Mouse (Mus musculus) retina, adult 2 months (tissue): Measurements from ENCODE around the gene Sp2.

Source experiments
- DNase-seq: peaks from one replicate; pipeline ENCODE4 v3.0.0-alpha.2; 2012; ENCODE audit warnings: low read depth, low spot score

The Sp2 gene

DNA sequence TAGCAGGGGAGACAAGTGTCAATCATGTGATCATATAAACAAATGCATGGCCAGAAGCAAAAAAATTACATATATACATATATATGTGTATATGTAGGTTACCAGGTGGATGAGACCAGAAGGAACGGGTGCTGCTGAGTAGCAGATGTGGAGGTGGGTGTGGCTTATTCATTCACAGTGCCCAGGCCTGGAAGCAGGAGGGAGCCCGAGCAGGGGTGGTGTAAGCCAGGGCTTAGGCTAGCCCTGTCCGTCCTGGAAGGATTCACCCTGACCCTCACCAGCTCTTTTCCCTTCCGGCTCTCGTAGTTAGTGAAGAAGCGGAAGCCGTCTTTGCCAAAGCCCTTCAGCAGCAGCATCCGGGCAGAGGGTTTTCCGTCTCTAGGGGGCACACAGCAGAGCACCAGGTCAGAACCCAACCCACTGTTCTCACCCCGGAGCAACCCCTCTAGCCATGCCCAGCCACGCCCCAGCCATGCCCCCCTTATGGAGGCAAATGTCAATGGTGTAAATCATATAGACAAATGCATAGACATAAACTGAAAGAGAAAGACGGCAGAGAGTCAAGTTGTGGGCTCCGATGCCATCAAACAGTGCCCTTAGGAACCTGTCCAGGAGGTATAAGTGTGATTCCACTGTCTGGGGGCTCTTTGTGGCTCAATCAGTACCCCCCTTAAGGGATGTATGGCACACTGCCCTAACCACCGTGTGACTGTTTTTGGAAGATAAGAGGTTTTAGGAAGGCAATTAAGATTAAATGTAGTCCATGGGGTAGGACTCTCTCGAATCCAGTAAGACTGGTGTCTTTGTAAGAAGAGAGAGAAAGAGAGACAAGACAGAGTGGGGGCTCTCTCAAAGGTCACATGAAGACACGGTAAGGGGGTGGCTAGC lies 41.9 kb downstream of the Sp2 start:
- no peak for DNase-seq

DNA sequence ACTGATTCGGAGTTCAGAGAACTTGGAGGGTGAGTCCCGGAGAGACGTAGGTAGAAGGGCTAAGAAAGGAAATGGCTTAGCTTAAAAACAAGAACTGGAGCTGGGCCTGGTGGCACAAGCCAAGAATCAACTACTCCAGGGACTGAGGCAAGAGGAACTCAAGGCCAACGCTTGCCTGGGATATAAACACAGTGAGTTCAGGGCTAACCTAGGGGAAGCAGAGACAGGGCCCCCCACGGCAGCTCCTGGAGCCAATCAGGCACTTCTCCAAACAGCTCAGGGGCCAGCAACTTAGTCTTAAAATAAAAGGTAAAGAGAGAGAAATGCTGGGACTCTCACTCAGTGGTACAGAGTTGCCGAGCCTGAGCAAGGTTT lies 44.3 kb downstream of the Sp2 start:
- DNase-seq, result no peak

DNA sequence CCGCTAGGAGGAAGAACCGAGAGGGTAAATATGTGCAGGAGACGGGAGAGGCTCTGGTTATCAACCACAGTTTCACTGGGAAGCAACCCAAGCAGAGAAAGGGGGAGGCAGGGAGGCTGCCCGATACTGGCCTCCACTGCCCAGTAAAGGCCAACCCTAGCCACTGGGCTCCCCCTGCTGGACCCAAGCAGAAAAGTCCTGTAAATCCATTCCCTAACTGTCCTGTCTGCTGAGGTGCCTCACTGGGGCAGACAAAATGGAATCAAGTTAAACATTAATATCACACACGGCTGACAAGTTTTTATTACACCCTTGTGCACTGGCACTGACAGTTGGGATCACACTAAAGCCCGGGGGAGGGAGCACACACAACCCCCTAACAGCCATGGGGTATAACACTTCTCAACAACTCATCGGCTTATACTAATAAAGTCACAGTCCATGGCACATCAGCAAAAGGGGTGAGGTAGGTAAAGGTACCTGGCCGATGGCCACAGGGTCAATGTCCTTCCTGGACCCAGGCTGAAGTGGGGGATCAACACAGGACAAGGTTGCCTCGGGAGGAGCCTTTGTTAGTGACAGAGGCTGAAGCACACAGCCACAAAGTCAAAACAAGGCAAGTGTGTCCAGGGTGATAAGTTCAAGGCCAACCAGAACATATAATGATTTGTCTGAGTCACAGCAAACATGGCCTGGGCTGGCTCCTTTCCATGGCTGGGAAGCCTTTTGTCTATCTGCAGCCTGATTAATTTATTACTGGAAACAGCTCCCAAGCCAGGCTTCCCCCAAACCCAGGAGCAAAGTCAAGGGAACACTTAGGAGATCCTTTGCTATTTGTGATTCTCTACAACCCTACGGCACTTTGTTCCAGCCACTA lies 45.0 kb downstream of the Sp2 start:
- no peak for DNase-seq

DNA sequence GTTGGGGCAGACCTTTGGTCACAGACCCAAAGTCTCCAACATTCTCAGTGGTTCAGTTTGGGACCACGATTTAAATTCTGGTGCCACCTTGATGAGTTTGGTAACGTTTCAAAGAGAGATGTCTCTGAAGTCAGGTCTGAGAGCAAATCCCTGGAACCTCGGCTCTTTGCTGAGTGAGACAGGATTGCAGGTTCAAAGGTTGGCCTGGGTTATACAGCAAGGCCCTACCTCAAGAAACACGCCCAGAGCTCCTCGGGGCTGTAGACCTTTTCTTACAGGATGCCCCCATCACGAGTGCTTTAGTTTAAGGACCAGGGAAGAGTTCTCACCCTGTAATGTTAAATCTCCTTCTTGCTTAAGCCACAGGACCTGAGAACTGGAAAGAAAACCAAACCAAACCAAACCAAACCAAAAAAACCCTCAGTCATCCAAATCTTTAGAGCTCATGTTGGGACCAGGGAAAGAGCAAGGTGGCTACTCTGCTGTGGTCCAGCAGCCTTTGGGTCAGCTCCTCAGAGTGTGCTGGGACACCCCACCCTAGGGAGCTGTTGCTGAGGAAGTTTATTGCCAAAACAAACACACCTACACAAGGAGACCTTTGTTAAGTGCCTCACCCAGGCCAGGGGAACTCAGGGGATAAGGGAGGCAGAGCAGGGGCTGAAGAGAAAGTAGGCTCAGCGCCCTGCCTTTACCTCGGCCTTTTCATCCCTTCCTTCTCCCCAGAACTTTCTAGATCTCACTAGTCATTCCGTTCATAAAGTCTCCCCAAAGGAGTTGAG lies 46.7 kb downstream of the Sp2 start:
- no peak for DNase-seq

DNA sequence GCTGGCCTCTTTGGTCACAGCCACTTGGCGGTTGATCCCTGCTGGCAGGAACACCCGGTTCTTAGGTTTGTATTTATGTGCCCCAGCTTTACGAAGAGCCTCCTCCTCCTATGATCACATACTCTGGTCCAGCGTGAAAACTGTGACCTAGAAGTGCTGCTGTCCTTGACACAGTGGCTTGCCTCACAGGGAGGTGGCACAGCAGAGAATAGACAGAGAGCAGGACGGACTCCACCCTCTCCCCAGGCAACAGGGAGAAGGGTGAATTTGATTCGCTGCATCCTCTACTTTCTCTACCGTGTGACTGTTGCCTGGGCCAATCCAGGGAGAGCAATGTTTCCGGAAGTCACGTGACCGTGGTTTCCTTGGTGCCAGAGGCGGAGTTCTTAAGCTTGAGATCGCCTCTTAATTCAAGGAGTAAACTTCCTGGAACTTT lies 47.8 kb downstream of the Sp2 start:
- DNase-seq, result no peak

DNA sequence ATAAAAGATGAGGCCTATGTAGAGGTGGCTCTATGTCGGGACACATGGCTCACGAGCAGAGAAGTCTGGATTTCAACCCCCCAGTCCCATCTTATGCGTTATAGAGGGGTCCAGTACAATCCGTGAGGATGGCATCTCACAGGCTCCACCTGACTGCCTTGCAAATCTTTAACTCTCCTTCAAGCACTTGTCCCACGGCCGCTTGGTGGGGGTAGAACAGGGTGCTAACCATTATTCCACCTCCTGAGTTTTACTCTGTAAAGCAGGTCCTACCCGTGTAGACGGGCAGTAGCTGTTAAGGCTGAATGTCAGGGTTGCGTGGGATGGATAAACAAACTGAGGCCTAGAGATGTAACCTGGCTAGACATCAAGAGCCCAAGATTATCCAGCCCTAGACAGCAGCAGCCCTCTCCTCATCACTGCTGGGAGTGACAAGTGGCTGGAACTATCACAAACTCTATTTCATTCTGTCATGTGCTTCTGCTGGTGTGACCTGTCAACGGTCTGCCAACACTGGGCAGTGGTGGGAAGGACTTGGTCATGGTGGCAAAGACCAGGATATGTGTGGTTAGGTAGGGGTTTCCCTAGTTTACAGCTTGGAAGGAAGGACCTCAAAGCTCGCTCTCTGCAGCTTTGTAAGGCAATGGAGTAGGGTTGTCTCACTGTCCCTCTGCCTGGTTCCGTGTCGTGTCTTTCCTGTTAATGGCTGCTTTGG lies 49.0 kb downstream of the Sp2 start:
- no peak for DNase-seq

DNA sequence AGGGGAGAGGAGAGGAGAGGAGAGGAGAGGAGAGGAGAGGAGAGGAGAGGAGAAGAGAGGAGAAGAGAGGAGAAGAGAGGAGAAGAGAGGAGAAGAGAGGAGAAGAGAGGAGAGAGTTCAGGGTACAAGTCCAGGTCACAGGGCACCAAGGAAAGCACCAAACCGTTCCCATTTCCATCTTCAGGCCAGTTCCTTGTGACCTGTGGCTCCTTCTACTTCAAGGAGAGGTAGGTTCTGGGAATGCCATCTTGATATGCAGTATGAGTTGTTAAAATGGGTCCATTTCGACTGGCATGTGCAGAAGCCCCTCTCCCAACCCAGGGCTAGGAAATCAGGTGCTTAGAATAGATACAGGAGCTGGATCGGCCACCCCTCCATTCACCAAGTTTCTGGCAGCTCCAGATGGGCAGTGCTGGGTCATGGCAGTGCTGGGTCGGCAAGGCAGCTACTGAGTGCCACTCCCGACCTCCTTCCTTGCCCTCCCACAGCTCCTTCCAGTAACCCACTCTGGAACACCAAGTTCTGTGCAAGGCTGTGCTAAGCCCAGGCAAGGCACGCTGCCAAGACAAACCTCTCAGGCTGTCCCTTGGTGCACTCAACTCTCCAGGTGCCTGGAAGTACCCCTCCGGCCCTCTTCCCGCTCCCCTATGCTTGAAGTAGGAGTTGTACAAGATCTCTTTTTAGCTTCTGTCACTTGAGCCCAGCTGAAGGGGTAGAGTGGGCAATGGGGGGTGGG lies 51.3 kb downstream of the Sp2 start:
- no peak for DNase-seq

DNA sequence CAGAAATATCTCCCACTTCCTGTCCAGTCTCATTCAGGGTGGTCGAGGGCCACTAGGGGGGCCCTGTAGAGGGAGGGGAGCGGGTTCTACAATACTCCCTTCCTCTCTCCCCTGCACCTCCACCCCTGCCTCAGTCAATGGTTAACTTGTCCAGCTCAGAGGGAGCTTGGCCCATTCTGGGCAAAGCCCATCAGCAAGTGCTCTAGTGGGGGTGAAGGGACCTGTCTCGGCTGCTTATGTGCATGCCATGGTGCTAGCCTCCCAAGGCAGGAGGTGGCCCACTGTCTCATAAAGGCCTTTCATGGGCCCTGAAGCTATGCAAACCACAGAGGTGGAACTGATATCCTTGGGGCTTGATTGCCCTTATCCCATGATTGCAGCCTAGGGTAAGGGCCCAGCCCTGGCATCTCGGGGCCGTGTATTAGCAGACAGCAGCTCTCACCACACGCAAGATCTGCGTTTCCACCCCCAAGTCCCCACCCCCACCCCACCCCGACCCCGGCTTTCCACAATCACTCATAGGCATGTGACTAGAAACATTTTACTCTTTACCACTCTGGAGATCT lies 52.9 kb downstream of the Sp2 start:
- no peak for DNase-seq

DNA sequence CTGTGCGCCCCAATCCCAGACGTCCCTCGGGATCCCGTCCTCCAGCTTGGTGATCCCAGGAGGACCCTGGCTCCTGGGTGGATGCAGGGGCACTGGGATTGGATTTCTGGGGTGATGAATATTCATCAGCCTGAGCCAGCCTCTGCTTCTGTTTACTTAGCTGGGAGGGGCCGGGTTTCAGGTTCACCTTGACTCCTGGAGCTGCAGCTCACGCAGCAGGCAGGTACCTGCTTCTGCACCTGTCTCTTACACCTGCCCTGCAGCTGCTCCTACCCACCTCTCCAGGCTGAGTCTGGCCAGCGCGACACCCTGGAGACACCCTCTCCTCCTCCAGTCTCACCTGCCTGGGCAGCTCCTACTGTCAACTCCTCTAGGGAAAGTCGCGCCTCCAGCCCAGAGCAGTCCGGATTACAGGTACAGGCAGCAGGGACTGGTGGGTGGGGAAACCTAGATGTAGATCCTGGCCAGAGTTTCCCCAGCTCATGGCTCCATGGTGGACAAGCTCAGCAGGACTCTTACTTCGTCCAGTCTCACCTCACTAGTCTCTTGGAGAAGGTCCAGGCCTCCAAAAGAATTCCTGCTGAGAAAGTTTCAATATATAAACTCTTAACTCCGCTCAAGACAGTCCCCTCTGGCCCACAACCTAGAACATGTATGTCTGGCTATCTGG lies 53.5 kb downstream of the Sp2 start:
- DNase-seq, result no peak

DNA sequence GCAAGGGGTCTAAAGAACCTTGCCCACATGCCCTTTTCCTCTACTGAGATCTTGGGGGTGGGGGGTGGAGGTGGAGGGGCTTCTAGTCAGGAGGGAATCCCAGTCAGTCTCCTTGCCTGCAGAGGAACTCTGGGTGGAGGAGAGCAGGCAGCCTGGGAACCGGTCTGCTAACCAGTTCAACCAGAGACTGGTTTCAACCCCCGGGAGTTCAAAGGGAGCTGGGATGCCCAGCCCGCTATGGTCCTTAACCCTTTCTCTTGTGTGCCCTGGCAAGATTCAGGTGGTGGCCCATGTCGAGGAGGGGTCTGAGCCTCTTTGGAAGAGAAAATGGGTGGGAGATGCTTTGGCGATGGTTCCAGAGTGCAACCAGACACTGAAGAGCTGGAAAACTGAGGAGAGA lies 54.1 kb downstream of the Sp2 start:
- no peak for DNase-seq

DNA sequence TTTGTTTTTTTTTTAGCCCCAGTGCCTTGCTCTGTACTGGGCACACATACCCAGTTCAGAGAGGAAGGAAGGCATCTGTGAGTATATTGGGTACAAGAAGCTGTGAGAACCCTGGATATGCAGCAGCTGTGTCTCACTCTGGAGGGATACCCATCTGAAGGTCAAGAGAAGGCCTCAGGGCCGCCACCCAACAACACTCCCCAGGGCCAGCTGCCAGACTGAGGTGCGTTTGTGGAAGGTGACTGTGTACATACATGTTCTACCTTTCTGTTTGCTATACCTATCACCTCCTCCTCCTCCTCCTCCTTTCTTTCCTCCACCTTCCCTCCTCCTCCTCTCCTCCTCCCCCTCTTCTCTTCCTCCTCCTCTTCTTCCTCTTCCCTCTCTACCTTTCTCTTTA lies 54.7 kb downstream of the Sp2 start, which contains the start of gene Prr15l:
TSS of gene Prr15l (plus strand) at position 17 of the 400 bp plus-strand sequence.
- no peak for DNase-seq

DNA sequence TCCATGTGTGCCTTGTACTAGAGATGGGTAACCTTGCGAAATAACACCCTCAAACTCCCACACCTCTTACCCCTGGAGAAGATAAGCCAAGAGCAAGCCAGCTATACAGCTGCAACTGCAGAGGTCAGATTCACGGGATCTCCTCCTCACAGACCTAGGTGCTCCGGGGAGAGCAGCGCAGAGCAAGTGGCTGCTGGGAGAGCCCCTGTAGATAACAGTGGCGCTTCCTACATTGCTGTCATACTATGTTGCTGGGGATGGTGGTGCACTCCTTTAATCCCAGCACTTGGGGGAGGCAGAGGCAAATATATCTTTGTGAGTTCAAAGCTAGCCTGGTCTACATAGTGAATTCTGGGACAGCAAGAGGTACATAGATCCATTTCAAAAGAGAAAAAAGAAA lies 56.2 kb downstream of the Sp2 start:
- no peak for DNase-seq

DNA sequence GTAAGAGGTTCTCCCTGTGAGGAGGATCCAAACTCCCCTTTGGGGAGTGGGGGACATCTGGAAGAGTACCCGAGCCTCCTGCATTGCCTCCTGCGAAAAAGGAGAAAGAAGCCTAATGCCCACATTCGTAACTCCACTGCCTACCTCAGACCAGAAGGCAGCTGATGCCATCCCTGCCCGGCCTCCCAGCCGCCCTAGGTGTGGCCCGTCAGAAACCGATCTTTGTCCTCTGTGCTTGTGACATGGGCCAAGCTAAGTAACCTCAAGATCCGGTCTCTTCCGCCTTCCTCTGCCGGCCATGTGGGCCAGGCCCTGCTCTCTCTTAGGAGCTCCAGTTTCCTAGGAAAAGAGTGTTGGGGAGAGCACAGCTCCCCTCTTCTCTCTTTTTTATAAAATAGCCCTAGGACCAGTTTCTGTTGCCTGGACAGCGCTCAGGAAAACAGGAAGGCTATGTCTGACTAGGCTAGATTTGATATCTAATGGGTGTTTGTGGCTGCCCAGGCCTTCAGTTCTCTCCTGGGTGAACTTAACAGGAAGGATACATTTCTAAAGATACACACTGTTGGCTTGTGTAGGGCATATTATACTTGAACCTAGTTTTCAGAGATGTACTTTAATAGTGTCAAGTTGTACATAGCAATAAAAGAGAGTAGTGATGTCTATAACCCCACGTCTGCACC lies 57.1 kb downstream of the Sp2 start:
- DNase-seq, result no peak

DNA sequence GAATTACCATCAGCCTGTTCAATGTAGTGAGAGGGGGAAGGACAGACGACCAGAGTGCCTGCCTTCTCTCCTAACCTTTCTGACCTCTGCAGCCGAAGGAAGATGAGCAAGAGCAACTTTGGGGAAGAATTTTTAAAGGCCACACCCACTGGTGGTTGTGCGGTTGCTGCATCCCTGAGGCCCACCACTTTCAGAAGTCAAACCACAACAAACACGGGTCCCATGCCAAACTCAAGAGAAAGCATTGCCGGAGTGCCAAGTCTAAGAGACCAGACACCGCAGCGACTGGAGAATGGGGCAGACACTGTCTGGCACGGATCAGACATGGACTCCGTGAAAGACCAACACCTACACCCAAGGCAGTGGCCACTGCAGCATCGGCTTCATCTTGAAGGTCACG lies 57.9 kb downstream of the Sp2 start:
- DNase-seq, result no peak

DNA sequence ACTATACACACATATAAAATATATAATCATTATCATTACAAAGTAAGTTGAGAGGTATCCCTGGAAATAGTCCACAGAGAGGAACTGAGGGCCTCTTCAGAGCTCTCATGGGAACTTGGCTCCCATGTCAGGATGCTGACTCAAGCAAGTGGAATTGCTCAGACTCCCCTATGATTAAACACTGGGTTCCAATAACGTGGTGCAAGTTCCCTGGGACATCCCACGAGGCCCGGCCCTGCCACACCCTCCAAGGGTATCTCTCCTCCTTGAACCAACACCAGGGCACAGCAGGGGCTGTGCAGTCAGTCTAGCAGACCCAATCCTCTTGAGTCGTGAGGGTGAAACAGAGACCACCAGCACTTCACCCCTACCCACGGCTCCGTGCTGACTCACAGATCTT lies 63.8 kb downstream of the Sp2 start:
- no peak for DNase-seq

DNA sequence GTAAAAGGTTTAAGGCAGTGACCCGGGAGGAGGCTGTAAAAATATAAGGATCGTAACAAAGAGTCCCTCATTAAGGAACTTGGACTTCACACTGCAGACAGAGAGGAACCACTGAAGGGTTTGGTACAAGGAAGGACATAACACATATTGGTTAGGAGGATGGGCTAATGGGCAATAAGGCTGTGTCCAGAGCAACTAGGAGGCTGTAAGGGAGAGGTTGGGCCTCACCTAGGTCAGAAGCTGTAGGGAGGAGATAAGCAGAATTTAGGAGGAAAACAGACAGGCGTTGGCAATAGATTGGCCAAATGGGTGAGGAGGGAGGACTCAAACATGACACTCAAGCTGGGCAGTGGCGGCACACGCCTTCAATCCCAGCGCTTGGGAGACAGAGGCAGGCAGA lies 65.3 kb downstream of the Sp2 start:
- no peak for DNase-seq

DNA sequence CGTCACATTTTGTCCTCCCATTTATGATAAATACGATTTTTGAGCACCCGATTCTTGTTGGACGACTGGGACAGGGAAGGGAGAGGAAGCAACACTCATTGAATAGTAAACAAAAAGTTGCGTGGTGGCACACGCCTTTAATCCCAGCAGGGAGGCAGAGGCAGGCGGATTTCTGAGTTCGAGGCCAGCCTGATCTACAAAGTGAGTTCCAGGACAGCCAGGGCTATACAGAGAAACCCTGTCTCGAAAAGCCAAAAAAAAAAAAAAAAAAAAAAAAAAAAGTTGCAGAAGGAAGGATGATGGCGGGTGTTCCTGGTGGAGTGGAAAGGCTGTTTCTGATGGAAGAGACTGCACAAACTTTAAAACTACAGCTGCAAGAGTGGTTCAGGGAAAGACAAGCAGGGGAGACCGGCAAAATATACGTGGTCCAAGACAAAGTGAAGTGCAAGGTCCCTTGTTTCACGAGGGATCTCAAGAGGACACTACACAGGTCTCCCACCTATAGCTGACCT lies 65.8 kb downstream of the Sp2 start:
- DNase-seq, result no peak

DNA sequence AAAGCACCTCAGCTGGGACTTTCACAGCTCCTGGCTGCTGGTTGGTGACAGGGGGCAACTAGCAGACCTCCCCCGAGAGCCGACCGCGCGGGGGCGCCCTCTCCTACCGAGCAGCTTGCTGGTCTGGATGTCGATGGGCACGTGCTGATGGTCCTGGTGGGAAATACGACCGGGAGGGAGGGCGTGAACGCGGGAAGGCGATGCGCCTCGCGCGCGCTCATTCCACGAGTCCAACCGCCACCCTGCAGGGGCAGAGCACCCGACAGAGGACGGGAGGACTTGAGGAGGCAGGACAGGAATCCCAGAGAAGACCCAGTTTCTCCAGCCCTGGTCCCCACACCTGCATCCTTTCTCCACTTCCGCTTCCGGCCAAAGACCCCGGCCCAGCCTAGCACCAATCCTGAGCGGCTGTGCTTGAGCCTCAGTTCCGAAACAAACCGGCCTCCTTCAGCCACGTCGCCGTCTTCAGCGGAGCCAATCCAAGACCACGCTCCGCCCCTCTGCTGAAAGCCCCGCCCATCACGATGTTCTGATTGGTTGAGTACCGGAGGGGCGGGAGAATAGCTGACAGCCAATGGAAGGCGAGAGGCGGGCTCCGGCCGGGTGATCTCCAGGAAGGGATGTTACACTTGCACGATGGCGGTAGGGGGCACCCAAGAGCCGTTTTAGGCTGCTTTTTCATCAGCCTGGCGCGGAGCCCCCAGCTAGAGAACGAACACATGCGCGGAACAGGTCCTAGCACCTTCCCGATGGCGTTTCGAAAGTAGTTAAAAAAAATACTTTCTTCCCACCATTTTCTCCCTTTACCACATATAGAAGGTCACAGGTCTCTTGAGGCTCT lies 66.5 kb downstream of the Sp2 start, which contains the start of gene Cdk5rap3:
TSS of gene Cdk5rap3 (minus strand) at position 453 of the 841 bp plus-strand sequence.
- DNase-seq, result peak; percentile 95
